Comparison of ENCODE assay signal across 7 mouse cellular contexts in the genomic region with DNA sequence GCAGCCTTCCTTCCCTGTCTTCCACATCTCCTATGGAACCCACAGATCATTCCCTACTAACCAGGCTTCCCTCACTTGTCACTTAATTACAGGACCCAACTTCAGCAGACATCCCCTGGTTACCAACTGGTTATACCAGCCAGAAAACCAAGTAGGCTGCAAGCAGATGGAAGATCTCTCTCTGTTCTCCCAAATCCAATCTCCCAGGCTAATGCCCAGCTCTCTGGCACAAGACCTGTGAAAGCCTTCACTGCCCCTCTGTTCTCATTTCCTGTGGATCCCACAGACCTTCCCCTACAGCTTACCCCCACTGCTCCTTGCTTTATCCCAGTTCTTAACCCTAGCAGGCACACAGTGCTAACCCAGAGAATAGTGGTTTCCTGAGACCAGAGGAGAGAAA.
"Had no signal": no experiment of that assay in that cellular context is flagged by ENCODE, and none has a peak within 500 bp of the region (broad histone marks: within the 10 kb centered on the region; RNA-seq: fewer than 3 reads in every experiment).

No protein-coding gene starts in this region.

- DNase-seq: kidney, adult 8-10 months; kidney, postnatal 36 days; lung, embryonic 14.5 days; lung, postnatal 10 days; lung, postnatal 4 days; midbrain, embryonic 14.5 days; thymus, postnatal 4 days had no signal
